Mouse (Mus musculus): Measurements from ENCODE around the gene Plcd1. TPM values are rescaled to one million over a fixed set of nuclear protein-coding genes. Genes with fewer than 3 reads are reported as not detected.

The Plcd1 gene
- total RNA-seq, 2 experiments from 2014 or later = not detected

GRCm38 (mm10) chr9:119063036-119063644 lies 30.2 kb downstream of the Plcd1 start:
- ATAC-seq (replicated peaks; ENCODE audit: poor library complexity, severe bottlenecking) = peak; percentile 37

- ATAC-seq (replicated peaks; ENCODE audit: poor library complexity, severe bottlenecking) = no peak
Measured at GRCm38 (mm10) chr9:119060701-119061100, 32.6 kb downstream of the Plcd1 start.

- no peak for ATAC-seq (replicated peaks; ENCODE audit: poor library complexity, severe bottlenecking)
Measured at GRCm38 (mm10) chr9:119058245-119058644, 35.1 kb downstream of the Plcd1 start.

GRCm38 (mm10) chr9:119055336-119055735 lies 38.0 kb downstream of the Plcd1 start:
- ATAC-seq (replicated peaks; ENCODE audit: poor library complexity, severe bottlenecking) = no peak

GRCm38 (mm10) chr9:119053964-119054576 lies 39.2 kb downstream of the Plcd1 start:
- no peak for ATAC-seq (replicated peaks; ENCODE audit: poor library complexity, severe bottlenecking)

GRCm38 (mm10) chr9:119052154-119052944 lies 41.0 kb downstream of the Plcd1 start, which contains the start of gene Vill:
Gene Vill (plus strand): TSS chr9:119052778.
- ATAC-seq (replicated peaks; ENCODE audit: poor library complexity, severe bottlenecking) = peak; percentile 37

GRCm38 (mm10) chr9:119051158-119051557 lies 42.1 kb downstream of the Plcd1 start:
- no peak for ATAC-seq (replicated peaks; ENCODE audit: poor library complexity, severe bottlenecking)

- ATAC-seq (replicated peaks; ENCODE audit: poor library complexity, severe bottlenecking) = no peak
Measured at GRCm38 (mm10) chr9:119048182-119048903, 45.0 kb downstream of the Plcd1 start.

- ATAC-seq (replicated peaks; ENCODE audit: poor library complexity, severe bottlenecking) = no peak
Measured at GRCm38 (mm10) chr9:119040101-119040775, 53.1 kb downstream of the Plcd1 start.

- ATAC-seq (replicated peaks; ENCODE audit: poor library complexity, severe bottlenecking) = no peak
Measured at GRCm38 (mm10) chr9:119038574-119038973, 54.7 kb downstream of the Plcd1 start.

- no peak for ATAC-seq (replicated peaks; ENCODE audit: poor library complexity, severe bottlenecking)
Measured at GRCm38 (mm10) chr9:119037076-119037730, 56.1 kb downstream of the Plcd1 start.

- peak; percentile 89 for ATAC-seq (replicated peaks; ENCODE audit: poor library complexity, severe bottlenecking)
Measured at GRCm38 (mm10) chr9:119035836-119036235, 57.5 kb downstream of the Plcd1 start.

- no peak for ATAC-seq (replicated peaks; ENCODE audit: poor library complexity, severe bottlenecking)
Measured at GRCm38 (mm10) chr9:119034676-119035665, 58.3 kb downstream of the Plcd1 start.

- no peak for ATAC-seq (replicated peaks; ENCODE audit: poor library complexity, severe bottlenecking)
Measured at GRCm38 (mm10) chr9:119034069-119034468, 59.2 kb downstream of the Plcd1 start.

GRCm38 (mm10) chr9:119033111-119033921 lies 60.0 kb downstream of the Plcd1 start:
- ATAC-seq (replicated peaks; ENCODE audit: poor library complexity, severe bottlenecking) = no peak

- no peak for ATAC-seq (replicated peaks; ENCODE audit: poor library complexity, severe bottlenecking)
Measured at GRCm38 (mm10) chr9:119032538-119032937, 60.8 kb downstream of the Plcd1 start.

- ATAC-seq (replicated peaks; ENCODE audit: poor library complexity, severe bottlenecking) = no peak
Measured at GRCm38 (mm10) chr9:119031772-119032171, 61.5 kb downstream of the Plcd1 start.

GRCm38 (mm10) chr9:119031038-119031437 lies 62.3 kb downstream of the Plcd1 start:
- no peak for ATAC-seq (replicated peaks; ENCODE audit: poor library complexity, severe bottlenecking)
